Mouse (Mus musculus) liver, adult (tissue): ENCODE measurements around the gene Fam222b.

ENCODE experiments used
- GATA4 ChIP-seq: IDR thresholded peaks from 2 replicates; pipeline ENCODE4 v1.6.1; 2014; ENCODE audit warnings: mild to moderate bottlenecking, low read length; ENCODE audit not compliant: insufficient replicate concordance

Gene Fam222b

DNA sequence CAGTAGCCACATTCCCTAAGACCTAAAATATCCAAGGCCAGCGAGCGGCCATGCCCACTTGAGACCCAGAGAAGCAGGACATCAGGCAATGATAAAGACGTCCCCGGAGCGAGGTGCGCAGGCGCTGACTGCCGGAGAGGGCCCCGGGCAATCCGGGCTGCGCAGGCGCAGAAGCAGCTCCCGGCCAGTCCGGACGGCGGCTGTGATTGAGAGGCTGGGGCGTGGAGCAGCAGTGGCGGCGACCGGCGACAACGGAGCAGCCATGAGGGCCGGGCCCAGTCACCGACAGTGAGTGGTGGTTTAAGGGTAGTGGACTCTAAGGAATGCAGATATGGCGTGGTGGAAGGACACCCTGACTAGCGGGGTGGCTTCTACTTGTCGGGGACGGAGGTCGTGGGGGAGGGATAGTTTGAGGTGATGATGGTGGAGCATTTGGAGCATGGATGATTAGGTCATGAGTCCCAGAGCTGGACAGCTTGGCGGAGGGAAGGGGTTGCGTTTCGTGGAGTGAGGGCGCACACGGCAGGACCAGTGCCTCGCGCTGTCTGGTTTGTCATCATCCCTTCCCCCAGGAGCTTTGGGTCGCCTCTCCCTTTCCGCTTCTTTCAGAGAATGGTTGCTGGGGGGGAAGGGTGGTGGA is at the start of gene Fam222b:
Gene Fam222b, plus strand, starts transcription at position 157 of the 640 bp plus-strand sequence.
- peak; percentile 73; the same call in 1 of the 2 replicates for TF ChIP-seq GATA4

DNA sequence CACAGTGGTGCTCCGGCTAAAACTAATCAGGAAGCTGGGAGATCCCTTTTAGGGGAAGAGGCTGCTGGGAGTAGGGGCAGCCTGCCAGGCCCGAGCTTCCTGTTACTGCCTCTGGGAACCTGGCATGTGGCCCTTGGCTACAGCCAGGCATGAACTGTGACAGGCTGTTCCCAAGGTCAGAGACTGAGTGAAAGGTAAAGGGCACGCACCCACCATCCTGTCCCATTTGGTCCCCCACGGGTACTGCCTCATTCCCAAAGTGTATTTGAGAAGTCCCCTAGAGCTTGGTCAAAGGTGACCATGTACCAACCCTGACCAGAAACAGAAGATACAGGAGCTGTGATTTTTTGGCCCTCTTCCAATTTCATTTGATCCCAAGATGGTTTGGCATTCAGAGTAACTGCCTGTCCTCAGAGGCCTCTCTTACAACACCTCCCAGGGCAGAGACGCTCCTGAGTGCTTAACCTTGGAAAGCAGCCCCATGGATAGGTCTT is 49.7 kb upstream of the Fam222b start:
- TF ChIP-seq GATA4, result no peak

DNA sequence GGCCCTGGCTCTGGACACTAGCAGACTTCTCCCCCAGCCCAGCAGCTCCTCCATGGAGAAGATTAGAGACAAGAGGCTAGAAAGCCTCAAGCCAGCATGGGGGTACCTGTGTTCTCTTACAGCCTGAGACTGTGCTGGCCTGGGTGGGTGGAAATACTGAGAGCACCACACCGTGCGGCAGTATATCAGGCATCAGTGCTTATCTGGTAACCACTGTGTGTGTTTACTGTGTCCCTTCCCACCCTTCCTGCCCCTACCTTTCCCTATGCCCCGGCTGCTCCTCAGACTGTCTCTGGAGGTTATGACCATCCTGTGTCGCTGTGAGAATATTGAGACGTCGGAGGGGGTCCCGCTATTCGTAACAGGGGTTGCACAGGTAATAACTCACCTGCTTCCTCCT is 41.4 kb upstream of the Fam222b start:
- no peak for TF ChIP-seq GATA4

DNA sequence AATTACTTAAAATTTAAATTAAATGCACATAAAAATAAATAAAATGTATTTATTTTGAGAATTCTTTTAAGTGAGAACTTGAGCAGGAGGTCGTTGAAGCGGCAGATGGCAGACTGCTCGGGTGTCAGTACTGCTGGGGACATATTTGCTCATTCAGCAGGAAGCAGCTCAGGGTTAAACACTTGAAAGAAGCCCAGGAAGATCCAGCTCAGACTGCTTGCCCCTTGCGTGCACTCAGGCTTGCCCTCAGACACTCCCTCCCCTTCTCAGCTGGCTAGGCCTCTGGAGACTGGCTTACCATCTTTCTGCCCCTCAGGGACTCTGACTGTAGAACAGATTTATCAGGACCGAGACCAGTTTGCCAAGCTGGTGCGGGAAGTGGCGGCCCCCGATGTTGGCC is 37.5 kb upstream of the Fam222b start:
- no peak for TF ChIP-seq GATA4

DNA sequence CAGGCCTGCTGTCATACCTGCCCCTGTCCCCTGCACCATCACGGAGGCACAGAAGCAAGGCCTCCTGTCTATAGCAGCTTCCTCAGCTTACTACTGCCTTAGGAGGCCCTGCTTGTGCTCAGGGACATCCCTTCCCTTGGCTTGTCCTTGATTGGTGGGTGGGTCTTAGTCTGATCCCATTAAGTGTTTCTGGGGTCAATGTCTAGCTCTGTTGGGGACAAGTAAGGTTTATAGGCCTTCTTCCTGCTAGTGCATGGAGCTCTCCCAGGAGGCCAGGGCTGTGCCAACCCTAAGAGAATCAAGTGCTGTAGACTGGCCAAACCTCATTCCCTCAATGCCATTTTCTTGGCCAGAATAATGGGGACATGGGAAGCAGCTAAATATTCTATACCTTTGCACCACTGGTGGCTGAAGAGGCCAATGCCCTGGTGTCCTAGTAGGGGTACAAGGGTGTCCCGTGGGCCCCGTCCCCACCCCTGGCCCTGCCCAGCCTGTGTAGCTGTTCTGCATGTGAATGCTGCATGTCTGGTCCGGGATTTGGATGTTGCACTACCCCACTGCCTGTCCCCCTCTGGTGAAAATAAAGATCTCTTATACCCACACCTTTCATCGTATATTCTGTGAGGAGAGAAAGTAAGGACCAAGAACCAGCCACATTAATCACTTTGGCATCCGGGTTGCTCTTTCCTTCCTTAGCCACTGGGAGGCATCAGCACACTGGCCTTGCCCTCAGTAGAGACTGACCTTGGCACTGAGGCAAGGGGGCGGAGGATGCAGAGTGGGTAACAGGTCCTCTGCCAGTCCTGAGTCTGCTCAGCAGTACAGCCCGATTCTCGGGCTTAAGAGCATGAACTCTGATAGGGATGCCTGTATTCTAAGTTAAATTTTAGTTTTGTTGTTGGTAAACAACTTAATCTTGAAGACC is 34.4 kb upstream of the Fam222b start:
- no peak for TF ChIP-seq GATA4

DNA sequence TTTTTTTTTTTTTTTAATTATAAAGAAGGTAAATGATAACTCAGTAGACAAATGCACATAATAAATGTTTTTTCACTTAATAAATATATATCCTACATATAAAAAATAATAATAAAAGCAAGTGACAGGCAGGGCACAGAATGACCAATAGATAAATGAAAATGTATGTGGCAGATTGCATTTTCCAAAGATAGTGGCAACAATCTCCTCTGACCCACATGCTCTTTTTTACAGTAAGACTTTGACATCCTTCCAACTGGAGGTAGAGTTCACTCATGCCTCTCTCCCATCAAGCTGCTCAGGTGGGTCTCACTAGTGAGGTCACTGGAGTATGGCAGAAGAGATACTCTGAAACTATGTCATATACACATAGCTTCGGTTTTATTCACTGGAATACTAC is 31.9 kb upstream of the Fam222b start:
- no peak for TF ChIP-seq GATA4

DNA sequence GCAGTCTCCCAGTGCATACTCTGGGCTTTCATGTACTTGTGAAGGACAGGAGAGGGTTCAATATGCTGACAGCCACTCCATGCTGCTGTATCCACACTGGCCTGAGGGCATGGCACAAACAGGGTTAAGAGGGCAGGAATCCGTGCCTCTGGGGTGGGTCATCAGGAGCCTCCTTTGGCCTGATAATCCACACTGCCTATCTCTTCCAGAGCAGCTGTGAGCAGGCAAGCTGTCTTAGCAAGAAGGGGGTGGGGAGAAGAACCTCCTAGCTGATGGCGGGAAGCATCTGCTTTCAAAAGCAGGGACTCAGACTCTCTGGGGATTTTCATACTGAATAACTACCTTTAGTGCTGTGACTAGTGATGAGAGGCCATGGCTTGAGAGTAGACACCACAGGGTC is 28.6 kb upstream of the Fam222b start:
- TF ChIP-seq GATA4, result no peak

DNA sequence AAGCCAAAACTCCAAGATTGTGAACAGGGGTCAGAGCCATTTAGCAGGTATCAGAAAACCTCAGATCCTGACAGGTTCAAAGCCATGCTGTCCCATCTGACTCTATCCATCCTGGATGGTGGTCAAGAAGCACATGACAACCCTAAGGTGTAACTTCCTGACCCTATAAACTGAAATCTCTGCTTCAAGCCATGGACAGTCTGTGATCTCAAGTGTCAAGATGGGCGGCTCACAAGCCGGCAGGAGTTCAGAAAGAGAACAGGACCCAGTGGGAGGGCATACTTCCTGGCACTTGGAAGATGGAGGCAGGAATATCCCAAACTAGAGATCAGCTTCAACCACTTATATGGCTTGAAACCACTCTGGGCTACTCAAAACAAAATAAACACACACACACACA is 27.8 kb upstream of the Fam222b start:
- TF ChIP-seq GATA4, result no peak

DNA sequence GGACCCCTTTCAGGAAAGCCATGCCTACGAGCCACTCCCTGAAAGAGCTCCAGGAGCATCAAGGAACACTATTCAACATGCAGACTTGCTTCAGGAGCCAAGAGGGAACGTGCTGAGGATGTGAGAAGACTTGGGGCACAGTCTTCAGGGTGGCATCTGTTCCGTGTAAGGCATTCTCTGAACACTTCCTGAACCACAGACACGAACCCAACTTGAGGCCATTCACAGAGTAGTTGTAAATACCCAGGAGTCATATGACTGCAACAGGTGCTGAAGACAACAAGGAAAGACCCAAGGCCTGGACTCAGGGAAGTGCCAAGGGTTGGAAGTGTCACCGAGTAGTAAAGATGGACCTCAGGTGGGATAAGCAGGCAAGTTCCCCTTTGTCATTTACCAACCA is 26.9 kb upstream of the Fam222b start:
- no peak for TF ChIP-seq GATA4

DNA sequence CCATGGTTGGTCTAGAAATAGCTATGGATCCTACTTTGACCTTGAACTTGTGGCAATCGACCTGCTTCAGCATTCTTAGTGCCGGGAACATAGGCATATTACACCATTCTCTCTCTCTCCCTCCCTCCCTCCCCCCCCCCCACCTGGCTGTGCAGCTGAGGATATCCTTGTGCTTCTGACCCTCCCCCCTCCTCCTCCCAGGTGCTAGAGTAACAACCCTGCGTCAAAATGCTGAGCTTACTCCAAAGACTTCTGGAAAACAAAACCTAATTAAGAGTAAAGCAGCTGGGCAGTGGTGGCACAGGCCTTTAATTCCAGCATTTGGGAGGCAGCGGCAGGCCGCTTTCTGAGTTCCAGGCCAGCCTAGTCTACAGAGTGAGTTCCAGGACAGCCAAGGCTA is 25.3 kb upstream of the Fam222b start:
- TF ChIP-seq GATA4, result no peak

DNA sequence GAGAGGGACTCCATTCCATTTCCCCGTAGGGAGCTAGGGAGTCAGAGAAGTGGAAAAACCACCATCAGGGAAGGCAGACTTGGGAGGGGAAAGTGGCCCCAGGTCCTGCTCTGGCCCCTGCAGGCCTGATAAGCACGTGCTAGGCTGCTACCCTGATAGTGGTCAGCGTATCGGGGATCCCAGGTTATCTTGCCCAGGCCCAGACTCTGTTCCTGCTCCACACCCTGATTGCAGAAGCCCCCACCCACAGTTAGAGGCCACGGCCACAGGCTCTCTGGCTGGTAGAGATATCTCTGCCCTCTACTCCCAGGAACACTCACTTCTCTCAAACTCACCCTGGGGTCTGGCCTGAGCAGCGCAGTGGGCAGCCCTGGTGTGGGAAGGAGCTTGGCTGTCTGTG is 24.8 kb upstream of the Fam222b start:
- no peak for TF ChIP-seq GATA4

DNA sequence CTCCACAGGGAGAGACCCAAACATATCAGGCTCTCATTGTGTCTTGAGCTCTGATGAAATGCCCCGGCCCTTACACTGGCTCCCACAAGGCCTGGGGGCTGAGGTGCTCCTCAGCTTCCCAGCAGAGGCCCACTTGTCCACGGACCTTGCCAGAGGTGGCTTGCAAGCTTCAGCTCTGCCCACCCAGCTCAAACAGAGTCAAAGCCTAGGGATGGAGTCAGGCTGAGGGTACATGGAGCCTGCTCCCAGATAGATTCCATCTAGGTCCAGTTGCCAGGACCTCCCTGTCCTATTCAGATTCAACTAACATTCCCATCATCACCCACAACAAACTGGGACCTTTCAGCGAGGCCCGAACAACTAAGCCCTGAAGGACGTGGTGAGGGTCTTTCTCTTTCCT is 22.5 kb upstream of the Fam222b start:
- no peak for TF ChIP-seq GATA4

DNA sequence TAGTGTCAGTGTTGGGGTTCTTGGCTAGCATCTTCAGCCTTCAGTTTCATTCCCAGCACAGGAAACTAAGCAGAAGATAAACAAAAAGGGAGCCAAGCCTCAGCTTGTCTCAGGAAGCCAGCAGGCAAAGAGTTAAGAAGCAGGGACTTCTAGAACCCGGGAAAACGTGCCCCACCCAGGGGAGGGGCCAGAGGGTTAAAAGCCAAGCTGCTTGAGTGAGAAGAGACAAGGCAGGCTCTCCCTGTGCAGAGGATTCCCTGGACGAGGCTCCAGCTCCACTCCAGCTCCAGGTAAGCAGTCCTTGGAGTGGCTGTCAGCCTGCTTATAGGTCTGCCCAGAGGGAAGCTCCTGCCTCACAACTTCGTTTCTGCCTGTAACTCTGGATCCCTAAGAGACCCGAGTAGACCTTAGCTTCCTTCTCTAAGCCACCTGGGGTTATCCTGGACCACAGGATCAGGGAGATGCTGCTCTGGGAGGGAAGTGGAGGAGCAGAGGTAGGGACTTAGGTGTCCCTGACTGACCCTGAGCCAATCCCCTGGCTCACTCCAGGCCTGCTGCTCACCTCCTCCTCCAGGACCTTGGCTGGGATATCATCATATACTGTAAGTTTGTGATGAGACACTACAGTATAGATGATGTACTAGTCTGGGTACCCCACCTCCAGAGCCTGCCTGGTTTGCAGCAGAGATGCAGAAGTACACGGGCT is 21.9 kb upstream of the Fam222b start:
- TF ChIP-seq GATA4, result no peak

DNA sequence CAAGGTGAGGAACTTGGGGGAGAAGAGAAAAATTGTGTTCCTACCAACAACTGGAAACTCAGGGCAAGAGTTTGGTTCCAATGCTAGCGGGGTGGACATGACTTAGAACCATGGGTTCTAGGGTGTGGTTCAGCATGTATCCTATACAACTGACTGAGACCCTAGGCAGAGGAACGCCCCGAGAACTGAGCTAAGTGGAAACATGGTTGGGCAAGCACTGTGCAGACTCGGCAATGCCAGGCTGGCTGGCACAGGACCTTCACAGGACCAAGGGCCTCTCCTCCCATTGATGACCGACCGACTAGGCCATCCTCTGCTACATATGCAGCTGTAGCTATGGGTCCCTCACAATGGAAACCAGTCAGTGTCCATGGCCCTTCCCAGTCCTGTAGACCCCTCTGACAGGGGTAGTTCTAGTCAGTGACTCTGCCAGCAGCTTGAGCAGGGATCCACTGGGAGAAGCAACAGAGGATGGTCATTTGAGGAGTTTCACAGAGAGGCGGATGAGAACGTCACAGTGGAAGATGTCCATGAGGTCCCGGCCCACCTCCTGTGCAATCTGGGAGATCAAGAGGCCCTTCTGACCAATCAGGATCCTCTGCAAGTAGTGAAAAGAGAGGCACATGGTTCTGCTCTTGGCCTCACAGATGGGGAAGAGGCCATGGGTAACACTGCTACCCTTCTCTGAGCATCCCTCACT is 20.7 kb upstream of the Fam222b start:
- no peak for TF ChIP-seq GATA4

DNA sequence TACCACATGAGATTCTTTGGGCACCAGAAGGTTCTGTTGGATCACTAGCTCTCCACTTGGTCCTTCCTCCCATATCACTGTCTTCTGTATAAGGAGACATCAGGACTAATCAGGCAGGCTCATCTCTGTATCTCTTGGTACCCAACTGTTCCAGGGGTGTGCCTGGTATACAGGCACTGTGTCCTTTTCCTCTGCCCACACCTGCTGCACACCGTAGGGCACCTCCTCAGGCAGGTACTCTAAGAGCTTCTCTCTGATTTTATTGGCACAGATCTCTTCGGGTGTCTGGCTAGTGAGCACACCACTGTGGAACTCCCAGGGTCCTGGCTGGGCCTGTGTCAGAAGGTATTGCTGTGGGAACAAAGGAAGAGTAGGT is 20.2 kb upstream of the Fam222b start:
- no peak for TF ChIP-seq GATA4

DNA sequence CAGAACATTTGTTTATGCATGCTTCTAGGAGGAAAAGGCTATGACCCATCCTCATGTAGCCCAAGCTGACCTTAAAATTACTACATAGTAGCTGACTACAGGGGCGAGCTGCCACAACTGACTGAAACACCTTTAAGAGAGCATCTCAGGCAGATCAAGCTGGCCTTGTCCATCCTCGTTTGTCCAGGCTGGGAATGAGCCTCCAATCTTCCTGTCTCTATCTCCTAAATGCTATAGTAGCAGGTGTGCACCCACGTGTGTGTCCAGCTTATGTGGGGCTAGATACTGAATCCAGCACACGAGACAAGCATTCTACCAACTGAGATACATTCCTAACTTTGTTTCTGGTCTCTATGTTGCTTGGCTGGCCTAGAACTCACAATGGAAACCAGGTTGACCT is 19.8 kb upstream of the Fam222b start:
- no peak for TF ChIP-seq GATA4
